Mouse (Mus musculus): ENCODE data around the gene Grik5.

GRCm38 (mm10) chr7:24968463-24968862 lies 103.7 kb downstream of the Grik5 start:
- TF ChIP-seq CTCF (conservative IDR thresholded peaks at IDR 0.05; ENCODE audit: low read length) = no peak
- TF ChIP-seq NANOG (IDR thresholded peaks at IDR 0.05; ENCODE audit: borderline replicate concordance, low read length) = no peak
- TF ChIP-seq POU5F1 (IDR thresholded peaks at IDR 0.05; ENCODE audit: borderline replicate concordance, low read length) = no peak

Measured in E14TG2a.4 (cell line).